Mouse (Mus musculus) B cell, adult 62 days (primary cell): ENCODE results near the gene Gm13119. TPM values are rescaled to one million over a fixed set of nuclear protein-coding genes. Genes with fewer than 3 reads are reported as not detected.

Source experiments
- total RNA-seq: library from RNA; stranded (reverse); gene quantifications from 4 replicates; pipeline ENCODE4 v1.2.4, GENCODE M21; 2023

Gm13119 gene
- total RNA-seq, result not detected in 4 replicates

GRCm38 (mm10) chr4:144357642-144358041 lies at the start of gene Gm13119:
Gm13119 (plus strand) TSS chr4:144357942.

GRCm38 (mm10) chr4:144329949-144330348 lies 27.8 kb upstream of the Gm13119 start, which contains the start of gene Gm13128:
Gm13128 (plus strand) TSS chr4:144330249.

DNA sequence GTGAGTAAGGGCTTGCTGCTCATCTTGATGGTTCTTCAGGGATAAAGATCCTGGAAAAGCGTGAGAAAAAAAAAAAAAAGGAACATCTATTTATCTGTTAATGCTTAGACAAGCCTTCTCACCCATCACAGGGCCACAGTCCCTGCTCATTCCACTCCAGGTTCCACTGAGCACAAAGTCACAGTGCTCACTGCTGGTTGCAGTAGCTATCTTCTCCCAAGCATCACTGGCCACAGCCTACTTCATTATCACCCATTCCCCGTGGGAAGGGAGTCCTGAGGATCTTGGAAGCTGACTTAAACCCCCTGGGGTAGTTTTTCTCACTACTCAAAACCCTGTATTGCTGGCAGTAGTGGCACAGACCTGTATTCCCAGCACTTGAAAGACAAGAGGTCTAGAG lies 20.2 kb downstream of the Gm13119 start, which contains the start of gene Pramef20:
Gene Pramef20, minus strand, starts transcription at position 23 of the 400 bp plus-strand sequence.

DNA sequence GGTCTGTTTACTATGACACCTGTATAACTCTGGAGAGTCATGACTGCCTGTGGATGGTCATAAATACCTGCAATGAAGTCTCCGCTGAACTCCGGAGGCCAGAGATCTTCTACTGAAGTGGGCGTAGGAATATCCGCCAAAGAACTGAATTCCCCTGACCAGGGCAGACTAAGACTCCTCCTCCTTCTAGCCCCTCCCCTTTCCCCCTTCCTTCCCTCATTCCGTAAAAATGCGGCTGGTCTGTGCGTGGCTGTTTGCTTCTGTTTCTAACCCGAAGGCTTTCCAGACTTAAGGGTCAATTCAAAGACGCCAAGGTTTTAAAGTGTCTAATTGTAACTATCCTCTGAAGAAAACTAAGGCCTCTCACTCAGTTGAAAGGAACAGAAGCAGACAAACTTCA lies 50.5 kb downstream of the Gm13119 start, which contains the start of gene Pramef12:
Gene Pramef12, minus strand, starts transcription at position 175 of the 400 bp plus-strand sequence.

Other genes starting within 250 kb of the Gm13119 start
- gene Oog3, start 195.3 kb upstream of the Gm13119 start, total RNA-seq, result not detected in 4 replicates
- gene Oog2, start 167.2 kb upstream of the Gm13119 start, total RNA-seq, result not detected in 4 replicates
- gene C87977, start 144.6 kb upstream of the Gm13119 start, total RNA-seq, result not detected in 4 replicates
- gene Pramel5, start 77.5 kb upstream of the Gm13119 start, total RNA-seq, result not detected in 4 replicates
- not detected in 4 replicates for gene Gm13128, start 27.7 kb upstream of the Gm13119 start, total RNA-seq
- not detected in 4 replicates for gene Pramef20, start 20.0 kb downstream of the Gm13119 start, total RNA-seq
- gene Pramef12, start 50.5 kb downstream of the Gm13119 start, total RNA-seq, result not detected in 4 replicates
- gene 1700012P22Rik, start 80.8 kb downstream of the Gm13119 start, total RNA-seq, result not detected in 4 replicates
- gene Gm9944, start 95.4 kb downstream of the Gm13119 start, total RNA-seq, result not detected in 4 replicates
- gene Aadacl3, start 105.8 kb downstream of the Gm13119 start, total RNA-seq, result not detected in 4 replicates
- gene 9430007A20Rik, start 161.9 kb downstream of the Gm13119 start, total RNA-seq, result not detected in 4 replicates
- not detected in 4 replicates for gene Gm13124, start 207.2 kb downstream of the Gm13119 start, total RNA-seq